Mouse (Mus musculus): ENCODE measurements around the gene Cux2. TPM values are rescaled to one million over a fixed set of nuclear protein-coding genes. Genes with fewer than 3 reads are reported as not detected.

The Cux2 gene
- polyA plus RNA-seq, 1 experiment from 2014 or later = 5.9 TPM

GRCm38 (mm10) chr5:122035278-122035677 is 14.6 kb downstream of the Cux2 start:
- peaks cover 8% of the 10 kb centered on the region; the same call in 1 of the 2 replicates for H3K4me1 ChIP-seq
- 0 out of 2 replicates have a peak, but pooled peaks cover 2% of the 10 kb centered on the region for H3K27me3 ChIP-seq
- H3K27ac ChIP-seq = no peak overlapping the region
- WGBS = 72% methylated on average over 5 of the region's 5 CpGs
- no peak for ATAC-seq (ENCODE audit: insufficient number of reproducible peaks, insufficient read depth, low FRiP score, low TSS enrichment)
- H3K4me2 ChIP-seq (replicated peaks) = no peak overlapping the region
- no peak overlapping the region for H3K9ac ChIP-seq
- peaks cover 15% of the 10 kb centered on the region for H3K9me3 ChIP-seq
- H3K4me3 ChIP-seq = no peak overlapping the region
- H3K36me3 ChIP-seq = 0 out of 2 replicates have a peak, but pooled peaks cover 2% of the 10 kb centered on the region

- H3K4me1 ChIP-seq = peaks cover 8% of the 10 kb centered on the region; the same call in 1 of the 2 replicates
- H3K27ac ChIP-seq = no peak overlapping the region
- H3K4me2 ChIP-seq (replicated peaks) = no peak overlapping the region
- 0 out of 2 replicates have a peak, but pooled peaks cover 2% of the 10 kb centered on the region for H3K36me3 ChIP-seq
- no peak overlapping the region for H3K4me3 ChIP-seq
- 43% methylated on average over 4 of the region's 4 CpGs for WGBS
- H3K9me3 ChIP-seq = peaks cover 15% of the 10 kb centered on the region
- ATAC-seq (ENCODE audit: insufficient number of reproducible peaks, insufficient read depth, low FRiP score, low TSS enrichment) = no peak
- no peak overlapping the region for H3K9ac ChIP-seq
- 0 out of 2 replicates have a peak, but pooled peaks cover 2% of the 10 kb centered on the region for H3K27me3 ChIP-seq
These were observed 16.8 kb downstream of the Cux2 start for GRCm38 (mm10) chr5:122033167-122033478.

- no peak overlapping the region for H3K9ac ChIP-seq
- H3K36me3 ChIP-seq = 0 out of 2 replicates have a peak, but pooled peaks cover 2% of the 10 kb centered on the region
- 0 out of 2 replicates have a peak, but pooled peaks cover 2% of the 10 kb centered on the region for H3K27me3 ChIP-seq
- H3K4me3 ChIP-seq = no peak overlapping the region
- peaks cover 15% of the 10 kb centered on the region for H3K9me3 ChIP-seq
- WGBS = 36% methylated on average over 19 of the region's 19 CpGs
- H3K27ac ChIP-seq = no peak overlapping the region
- peak overlapping the region; percentile 10; the same call in 1 of the 2 replicates for H3K4me2 ChIP-seq (replicated peaks)
- ATAC-seq (ENCODE audit: insufficient number of reproducible peaks, insufficient read depth, low FRiP score, low TSS enrichment) = no peak
- peaks cover 8% of the 10 kb centered on the region; the same call in 1 of the 2 replicates for H3K4me1 ChIP-seq
These were observed 17.3 kb downstream of the Cux2 start for GRCm38 (mm10) chr5:122032471-122033166.

GRCm38 (mm10) chr5:122031146-122031545 is 18.8 kb downstream of the Cux2 start:
- no peak for ATAC-seq (ENCODE audit: insufficient number of reproducible peaks, insufficient read depth, low FRiP score, low TSS enrichment)
- no peaks in the 10 kb centered on the region for H3K36me3 ChIP-seq
- 0 out of 2 replicates have a peak, but pooled peaks cover 2% of the 10 kb centered on the region for H3K27me3 ChIP-seq
- H3K9me3 ChIP-seq = peaks cover 2% of the 10 kb centered on the region
- H3K4me2 ChIP-seq (replicated peaks) = no peak overlapping the region
- H3K27ac ChIP-seq = no peak overlapping the region
- H3K4me3 ChIP-seq = no peak overlapping the region
- H3K4me1 ChIP-seq = peaks cover 8% of the 10 kb centered on the region; the same call in 1 of the 2 replicates
- WGBS = 61% methylated on average over 12 of the region's 12 CpGs
- H3K9ac ChIP-seq = no peak overlapping the region

- no peak for ATAC-seq (ENCODE audit: insufficient number of reproducible peaks, insufficient read depth, low FRiP score, low TSS enrichment)
These were observed 19.3 kb downstream of the Cux2 start for GRCm38 (mm10) chr5:122030640-122031039.

GRCm38 (mm10) chr5:122026771-122027170 is 23.1 kb downstream of the Cux2 start:
- H3K4me1 ChIP-seq = no peaks in the 10 kb centered on the region
- H3K9ac ChIP-seq = no peak overlapping the region
- H3K9me3 ChIP-seq = 0 out of 2 replicates have a peak, but pooled peaks cover 4% of the 10 kb centered on the region
- no peak overlapping the region for H3K4me3 ChIP-seq
- H3K4me2 ChIP-seq (replicated peaks) = no peak overlapping the region
- no peak overlapping the region for H3K27ac ChIP-seq
- 86% methylated on average over 9 of the region's 9 CpGs for WGBS
- H3K27me3 ChIP-seq = no peaks in the 10 kb centered on the region
- H3K36me3 ChIP-seq = no peaks in the 10 kb centered on the region
- no peak for ATAC-seq (ENCODE audit: insufficient number of reproducible peaks, insufficient read depth, low FRiP score, low TSS enrichment)

More at GRCm38 (mm10) chr5:122030640-122031039, 19.3 kb downstream of the Cux2 start:
- Histone ChIP-seq H3K36me3 (no peaks in the 10 kb centered on the region), H3K4me3 (no peak overlapping the region), H3K27me3 (0 out of 2 replicates have a peak, but pooled peaks cover 2% of the 10 kb centered on the region), H3K4me2 (replicated peaks) (no peak overlapping the region), H3K9me3 (no peaks in the 10 kb centered on the region), H3K9ac (no peak overlapping the region), H3K4me1 (peaks cover 8% of the 10 kb centered on the region; the same call in 1 of the 2 replicates), H3K27ac (no peak overlapping the region)
- 64% methylated on average over 10 of the region's 11 CpGs for WGBS

GRCm38 (mm10) chr5:122026284-122026683 is 23.6 kb downstream of the Cux2 start:
- Histone ChIP-seq H3K9ac (no peak overlapping the region), H3K4me1 (no peaks in the 10 kb centered on the region), H3K27ac (no peak overlapping the region), H3K4me2 (replicated peaks) (no peak overlapping the region), H3K36me3 (no peaks in the 10 kb centered on the region), H3K9me3 (0 out of 2 replicates have a peak, but pooled peaks cover 4% of the 10 kb centered on the region), H3K4me3 (no peak overlapping the region), H3K27me3 (no peaks in the 10 kb centered on the region)
- ATAC-seq (ENCODE audit: insufficient number of reproducible peaks, insufficient read depth, low FRiP score, low TSS enrichment) = no peak
- 61% methylated on average over 7 of the region's 7 CpGs for WGBS

- Histone ChIP-seq H3K36me3 (no peaks in the 10 kb centered on the region), H3K27ac (no peak overlapping the region), H3K9ac (no peak overlapping the region), H3K4me2 (replicated peaks) (no peak overlapping the region), H3K27me3 (no peaks in the 10 kb centered on the region), H3K4me1 (no peaks in the 10 kb centered on the region), H3K9me3 (0 out of 2 replicates have a peak, but pooled peaks cover 4% of the 10 kb centered on the region), H3K4me3 (no peak overlapping the region)
- WGBS = 92% methylated on average over 11 of the region's 11 CpGs
- no peak for ATAC-seq (ENCODE audit: insufficient number of reproducible peaks, insufficient read depth, low FRiP score, low TSS enrichment)
These were observed 24.8 kb downstream of the Cux2 start for GRCm38 (mm10) chr5:122025117-122025516.

GRCm38 (mm10) chr5:122019288-122019687 is 30.6 kb downstream of the Cux2 start:
- Histone ChIP-seq H3K36me3 (no peaks in the 10 kb centered on the region), H3K27me3 (no peaks in the 10 kb centered on the region), H3K27ac (no peak overlapping the region), H3K9me3 (0 out of 2 replicates have a peak, but pooled peaks cover 4% of the 10 kb centered on the region), H3K4me1 (peaks cover 20% of the 10 kb centered on the region), H3K4me2 (replicated peaks) (no peak overlapping the region), H3K4me3 (no peak overlapping the region), H3K9ac (no peak overlapping the region)
- no peak for ATAC-seq (ENCODE audit: insufficient number of reproducible peaks, insufficient read depth, low FRiP score, low TSS enrichment)
- WGBS = 63% methylated on average over 17 of the region's 17 CpGs

GRCm38 (mm10) chr5:122017778-122018177 is 32.1 kb downstream of the Cux2 start:
- no peak overlapping the region for H3K27ac ChIP-seq
- no peak overlapping the region for H3K9ac ChIP-seq
- ATAC-seq (ENCODE audit: insufficient number of reproducible peaks, insufficient read depth, low FRiP score, low TSS enrichment) = no peak
- no peaks in the 10 kb centered on the region for H3K27me3 ChIP-seq
- no peak overlapping the region for H3K4me3 ChIP-seq
- H3K4me1 ChIP-seq = peaks cover 23% of the 10 kb centered on the region
- no peak overlapping the region for H3K4me2 ChIP-seq (replicated peaks)
- H3K9me3 ChIP-seq = 0 out of 2 replicates have a peak, but pooled peaks cover under 1% of the 10 kb centered on the region
- H3K36me3 ChIP-seq = no peaks in the 10 kb centered on the region
- WGBS = 38% methylated on average over 9 of the region's 9 CpGs

GRCm38 (mm10) chr5:122017269-122017668 is 32.6 kb downstream of the Cux2 start:
- Histone ChIP-seq H3K4me2 (replicated peaks) (no peak overlapping the region), H3K9me3 (no peaks in the 10 kb centered on the region), H3K9ac (no peak overlapping the region), H3K27ac (0 out of 2 replicates have a peak overlapping the region, but pooled peaks have one; percentile 6), H3K27me3 (no peaks in the 10 kb centered on the region), H3K4me3 (no peak overlapping the region), H3K36me3 (no peaks in the 10 kb centered on the region), H3K4me1 (peaks cover 23% of the 10 kb centered on the region)
- no peak for ATAC-seq (ENCODE audit: insufficient number of reproducible peaks, insufficient read depth, low FRiP score, low TSS enrichment)
- WGBS = 45% methylated on average over 13 of the region's 13 CpGs

GRCm38 (mm10) chr5:122016744-122017143 is 33.2 kb downstream of the Cux2 start:
- no peak overlapping the region for H3K27ac ChIP-seq
- peaks cover 23% of the 10 kb centered on the region for H3K4me1 ChIP-seq
- no peak for ATAC-seq (ENCODE audit: insufficient number of reproducible peaks, insufficient read depth, low FRiP score, low TSS enrichment)
- 70% methylated on average over 6 of the region's 6 CpGs for WGBS
- H3K36me3 ChIP-seq = no peaks in the 10 kb centered on the region
- H3K9me3 ChIP-seq = no peaks in the 10 kb centered on the region
- no peak overlapping the region for H3K4me2 ChIP-seq (replicated peaks)
- H3K4me3 ChIP-seq = no peak overlapping the region
- no peak overlapping the region for H3K9ac ChIP-seq
- no peaks in the 10 kb centered on the region for H3K27me3 ChIP-seq
